13 mouse cellular contexts compared by ENCODE assay signal in genomic region chr4:48002969-48003368, GRCm38 (mm10). TPM values are rescaled to one million over a fixed set of nuclear protein-coding genes. Genes with fewer than 3 reads are reported as not detected.
DNase-seq lines count a peak whose midpoint lies in the region.
"Had no signal": no experiment of that assay in that cellular context is flagged by ENCODE, and none has a peak within 500 bp of the region (broad histone marks: within the 10 kb centered on the region; RNA-seq: fewer than 3 reads in every experiment).

No protein-coding gene starts in this region.

- DNase-seq in adrenal gland, postnatal 36 days, result peak; percentile 17 to 23
- DNase-seq in adrenal gland, postnatal 10 days, result no peak
- DNase-seq in 416B (ENCODE audit: low read depth), result peak; percentile 5
- DNase-seq in cerebellum, adult 18-20 months, result peak; percentile 62 to 75
- DNase-seq in cerebellum, postnatal 14 days, result peak; percentile 24 to 45
- no peak for DNase-seq in spleen, adult 12 weeks (ENCODE audit: low spot score)
- no peak for DNase-seq in heart, postnatal 25 days (ENCODE audit: low spot score)
- no peak for DNase-seq in lung, postnatal 4 days
- DNase-seq: embryo, embryonic 11 days; heart, postnatal 36 days; kidney, adult 18-20 months; liver, postnatal 0 days; thymus, postnatal 14 days had no signal

- intact Hi-C loops in heart, postnatal 25 days (cut with DNase I), result no loop called here

RNA-seq across cellular contexts. Expression of gene Nr4a3, which starts 42.0 kb away (rescaled TPM):
- total RNA-seq in adrenal gland, postnatal 36 days (2021), result 10 to 100 TPM; 66.7 to 87.7 TPM
- total RNA-seq in adrenal gland, postnatal 10 days (2021), result 10 to 100 TPM; 28.0 to 54.2 TPM
- 1 to 10 TPM; 2.5 to 5.9 TPM for total RNA-seq in heart, postnatal 25 days (2021)

Comparison
In these comparisons a context has a peak if more than half of its experiments do, and no peak if none do; other contexts are left out.
1. DNase-seq: peak in adrenal gland, postnatal 36 days (2 of 2), 416B (single experiment), cerebellum, adult 18-20 months (2 of 2) and cerebellum, postnatal 14 days (2 of 2); none in adrenal gland, postnatal 10 days (single experiment), spleen, adult 12 weeks (single experiment), heart, postnatal 25 days (single experiment) and lung, postnatal 4 days (0 of 2).
2. RNA of gene Nr4a3, which starts 42.0 kb away (total RNA-seq): 66.7 to 87.7 TPM in adrenal gland, postnatal 36 days and 28.0 to 54.2 TPM in adrenal gland, postnatal 10 days; 2.5 to 5.9 TPM in heart, postnatal 25 days; every median in the first group is over 4 times any median in the second.